Mouse (Mus musculus): Measurements from ENCODE around the gene Zfp36l1. TPM values are rescaled to one million over a fixed set of nuclear protein-coding genes. Genes with fewer than 3 reads are reported as not detected.

Gene Zfp36l1
- polyA plus RNA-seq (2012; rRNA removed) = 108 and 142 TPM in 2 replicates

GRCm38 (mm10) chr12:80112852-80113551, at the start of gene Zfp36l1:
Zfp36l1 (minus strand) TSS chr12:80113013.

Other genes starting within 250 kb of the Zfp36l1 start
- gene Actn1, start 147.4 kb upstream of the Zfp36l1 start, polyA plus RNA-seq (2012; rRNA removed) = 43.8 and 76.6 TPM in 2 replicates